Mouse (Mus musculus): Measurements from ENCODE around the gene Lyrm1. TPM values are rescaled to one million over a fixed set of nuclear protein-coding genes. Genes with fewer than 3 reads are reported as not detected.

Lyrm1 gene
- polyA plus RNA-seq (2014; fragmentation: Illumina TruSeq; extraction: RNeasy Lipid Tissue Mini Kit (QIAGEN cat#74804); ENCODE audit: low read depth, low replicate concordance) = 85.5 TPM

GRCm38 (mm10) chr7:119895639-119896512, at the start of gene Lyrm1, which contains the start of gene Dcun1d3:
TSS of gene Lyrm1 (plus strand) at chr7:119895861.
TSS of gene Dcun1d3 (minus strand) at chr7:119896298.

Other genes starting within 250 kb of the Lyrm1 start
- not detected for gene Acsm4, start 205.8 kb upstream of the Lyrm1 start, polyA plus RNA-seq (2014; fragmentation: Illumina TruSeq; extraction: RNeasy Lipid Tissue Mini Kit (QIAGEN cat#74804); ENCODE audit: low read depth, low replicate concordance)
- gene Thumpd1, start 175.1 kb upstream of the Lyrm1 start, polyA plus RNA-seq (2014; fragmentation: Illumina TruSeq; extraction: RNeasy Lipid Tissue Mini Kit (QIAGEN cat#74804); ENCODE audit: low read depth, low replicate concordance) = 39.0 TPM
- 3.2 TPM for gene Acsm3, start 134.9 kb upstream of the Lyrm1 start, polyA plus RNA-seq (2014; fragmentation: Illumina TruSeq; extraction: RNeasy Lipid Tissue Mini Kit (QIAGEN cat#74804); ENCODE audit: low read depth, low replicate concordance)
- gene Rexo5, start 101.9 kb upstream of the Lyrm1 start, polyA plus RNA-seq (2014; fragmentation: Illumina TruSeq; extraction: RNeasy Lipid Tissue Mini Kit (QIAGEN cat#74804); ENCODE audit: low read depth, low replicate concordance) = 257 TPM
- gene Eri2, start 101.8 kb upstream of the Lyrm1 start, polyA plus RNA-seq (2014; fragmentation: Illumina TruSeq; extraction: RNeasy Lipid Tissue Mini Kit (QIAGEN cat#74804); ENCODE audit: low read depth, low replicate concordance) = 26.7 TPM
- 48.2 TPM for gene Dcun1d3, start 437 bp downstream of the Lyrm1 start, polyA plus RNA-seq (2014; fragmentation: Illumina TruSeq; extraction: RNeasy Lipid Tissue Mini Kit (QIAGEN cat#74804); ENCODE audit: low read depth, low replicate concordance)
- 99.4 TPM for gene Dnah3, start 199.4 kb downstream of the Lyrm1 start, polyA plus RNA-seq (2014; fragmentation: Illumina TruSeq; extraction: RNeasy Lipid Tissue Mini Kit (QIAGEN cat#74804); ENCODE audit: low read depth, low replicate concordance)
- 7.8 TPM for gene Tmem159, start 206.5 kb downstream of the Lyrm1 start, polyA plus RNA-seq (2014; fragmentation: Illumina TruSeq; extraction: RNeasy Lipid Tissue Mini Kit (QIAGEN cat#74804); ENCODE audit: low read depth, low replicate concordance)
- gene Zp2, start 249.4 kb downstream of the Lyrm1 start, polyA plus RNA-seq (2014; fragmentation: Illumina TruSeq; extraction: RNeasy Lipid Tissue Mini Kit (QIAGEN cat#74804); ENCODE audit: low read depth, low replicate concordance) = not detected

All from testis, adult 10 weeks (tissue).